Mouse (Mus musculus) stomach, postnatal 0 days (tissue): ENCODE results near the gene Gm5797. TPM values are rescaled to one million over a fixed set of nuclear protein-coding genes. Genes with fewer than 3 reads are reported as not detected.
"Not testable (repeated sequence)": the region's sequence is repeated elsewhere in the genome, so short reads cannot be mapped to it uniquely, and the experiment has no call there.

Source experiments
- ATAC-seq: fragments of 200-750 bp; cut with Nextera tagmentation; 2 replicates; pipeline ENCODE4 v1.8.0; 2017; ENCODE audit not compliant: low FRiP score, low TSS enrichment
- DNase-seq: peaks from one replicate; pipeline ENCODE4 v3.0.0-alpha.2; 2016; ENCODE audit warnings: low spot score
- H3K27ac ChIP-seq: fragments of 300-500 bp; sonication (generic); replicated peaks from 2 replicates; pipeline ENCODE4 v1.5.1; 2014; ENCODE audit warnings: mild to moderate bottlenecking, control low read depth
- H3K27me3 ChIP-seq: fragments of 300-500 bp; sonication (generic); 2 replicates; pipeline ENCODE4 v1.6.1; 2014; ENCODE audit warnings: low read length; ENCODE audit not compliant: control insufficient read depth, insufficient read depth
- H3K36me3 ChIP-seq: fragments of 300-500 bp; sonication (generic); 2 replicates; pipeline ENCODE4 v1.6.1; 2014; ENCODE audit warnings: low read length, mixed read lengths; ENCODE audit not compliant: control insufficient read depth, insufficient read depth
- H3K4me1 ChIP-seq: fragments of 300-500 bp; sonication (generic); replicated peaks from 2 replicates; pipeline ENCODE4 v1.6.1; 2014; ENCODE audit warnings: antibody characterized with exemption; ENCODE audit not compliant: control insufficient read depth, insufficient read depth
- H3K4me2 ChIP-seq: fragments of 300-500 bp; sonication (generic); replicated peaks from 2 replicates; pipeline ENCODE4 v1.6.1; 2014; ENCODE audit warnings: low read depth, mild to moderate bottlenecking, control low read depth, moderate library complexity
- H3K4me3 ChIP-seq: fragments of 300-500 bp; sonication (generic); 2 replicates; pipeline ENCODE4 v1.5.1; 2014; ENCODE audit warnings: low read depth, low read length, control low read depth
- H3K9ac ChIP-seq: fragments of 300-500 bp; sonication (generic); 2 replicates; pipeline ENCODE4 v1.6.1; 2014; ENCODE audit warnings: mild to moderate bottlenecking, low read length, control low read depth, mixed read lengths
- H3K9me3 ChIP-seq: fragments of 300-500 bp; sonication (generic); 2 replicates; pipeline ENCODE4 v1.6.1; 2016; ENCODE audit warnings: low read length; ENCODE audit not compliant: control insufficient read depth
- WGBS: fragments of 180-500 bp; shearing (Covaris S2); extraction: QIAGEN DNeasy Blood & Tissue Kit; methylation state at CpG from one replicate; pipeline ENCODE4 v1.1.7; 2014; 5-methylcytosine and 5-hydroxymethylcytosine counted together
- polyA plus RNA-seq: library from polyadenylated mRNA; unstranded; fragments of >200 nt; fragmentation: Nextera tagmentation; extraction: Ambion mirVana; gene quantifications from 2 replicates; pipeline ENCODE4 v1.2.1, GENCODE M21; 2015

Gene Gm5797
- not detected in 2 replicates for polyA plus RNA-seq

GRCm38 (mm10) chr14:7332295-7332694 lies at the start of gene Gm5797:
TSS of gene Gm5797 (minus strand) at chr14:7332395.
- WGBS = no CpG with 5 or more reads among the region's 1 CpGs

GRCm38 (mm10) chr14:7365034-7365433 lies 32.8 kb upstream of the Gm5797 start, which contains the start of gene Gm8374:
TSS of gene Gm8374 (minus strand) at chr14:7365134.
- H3K4me3 ChIP-seq, H3K27ac ChIP-seq, H3K4me2 ChIP-seq, H3K4me1 ChIP-seq, H3K27me3 ChIP-seq, H3K36me3 ChIP-seq, ATAC-seq, H3K9me3 ChIP-seq, DNase-seq, H3K9ac ChIP-seq: not testable (repeated sequence)
- 79% methylated on average over 3 of the region's 3 CpGs for WGBS

More at GRCm38 (mm10) chr14:7332295-7332694, at the start of gene Gm5797:
- not testable (repeated sequence) for ATAC-seq, H3K4me1 ChIP-seq, H3K27me3 ChIP-seq, H3K9ac ChIP-seq, H3K36me3 ChIP-seq, H3K4me3 ChIP-seq, H3K27ac ChIP-seq, H3K9me3 ChIP-seq, H3K4me2 ChIP-seq, DNase-seq

DNA sequence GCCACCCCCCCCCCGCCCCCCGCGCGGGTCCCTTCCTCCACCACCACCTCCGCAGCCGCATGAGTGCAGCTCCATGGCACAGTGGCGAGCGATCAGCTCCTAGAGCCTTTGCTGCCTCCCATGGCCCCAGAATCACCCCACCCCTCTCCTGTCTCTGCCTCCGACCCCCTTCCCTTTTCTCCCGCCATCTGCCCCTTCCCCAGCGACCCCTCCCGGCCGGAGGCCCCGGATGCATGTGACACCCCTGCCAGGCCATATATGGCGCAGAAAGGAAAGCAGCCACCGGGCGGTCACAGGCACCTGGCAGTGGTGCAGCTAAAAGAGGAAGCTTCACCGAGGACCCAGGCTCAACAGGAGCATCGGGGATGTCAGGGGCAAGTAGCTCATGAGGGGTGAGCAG lies 17.1 kb downstream of the Gm5797 start:
- not testable (repeated sequence) for H3K9me3 ChIP-seq, H3K9ac ChIP-seq, ATAC-seq, H3K27ac ChIP-seq, H3K27me3 ChIP-seq, H3K36me3 ChIP-seq, H3K4me1 ChIP-seq
- Histone ChIP-seq H3K4me2 (peak overlapping the region; percentile 58), H3K4me3 (peak overlapping the region; percentile 35)
- WGBS = 7% methylated on average over 4 of the region's 19 CpGs
- DNase-seq = peak; percentile 21

DNA sequence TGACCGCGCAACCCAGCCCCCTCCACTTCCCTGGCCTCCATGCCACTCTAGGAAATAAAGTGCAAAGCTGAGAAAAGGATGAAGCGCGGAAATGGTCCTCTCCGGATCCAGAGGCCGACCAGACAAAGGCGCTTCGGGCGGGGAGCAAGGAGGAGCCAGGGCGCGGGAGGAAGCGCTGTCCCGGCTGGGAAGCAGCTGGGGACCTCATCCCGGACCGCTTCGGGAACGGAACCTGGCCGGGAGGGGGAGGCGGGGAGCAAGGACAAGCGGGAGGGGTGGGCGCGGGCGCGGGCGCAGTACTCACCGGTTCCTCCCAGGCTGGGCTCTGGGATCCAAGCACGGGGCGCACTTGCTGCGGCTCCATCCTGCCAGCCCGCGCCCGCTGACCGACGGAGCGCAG lies 17.5 kb downstream of the Gm5797 start, which contains the start of gene Gm3739:
Gene Gm3739, minus strand, starts transcription at position 389 of the 400 bp plus-strand sequence.
- not testable (repeated sequence) for H3K4me1 ChIP-seq, DNase-seq, H3K27ac ChIP-seq, ATAC-seq, H3K36me3 ChIP-seq, H3K9ac ChIP-seq, H3K27me3 ChIP-seq, H3K9me3 ChIP-seq
- 0% methylated on average over 6 of the region's 35 CpGs for WGBS
- H3K4me3 ChIP-seq = peak within 1 kb of the TSS; percentile 35
- peak within 1 kb of the TSS; percentile 58 for H3K4me2 ChIP-seq

Other genes starting within 250 kb of the Gm5797 start
- 0.38 and 0.46 TPM in 2 replicates for gene Gm3696, start 231.8 kb downstream of the Gm5797 start, polyA plus RNA-seq
- not detected in 2 replicates for gene Gm6676, start 207.0 kb downstream of the Gm5797 start, polyA plus RNA-seq
- gene Gm3512, start 157.9 kb downstream of the Gm5797 start, polyA plus RNA-seq = 2.2 and 2.9 TPM in 2 replicates
- gene Gm16434, start 137.9 kb downstream of the Gm5797 start, polyA plus RNA-seq = not detected in 2 replicates
- not detected in 2 replicates for gene Gm3727, start 67.7 kb downstream of the Gm5797 start, polyA plus RNA-seq
- 0.22 and 0.33 TPM in 2 replicates for gene Gm3739, start 17.3 kb downstream of the Gm5797 start, polyA plus RNA-seq
- gene Gm8374, start 32.7 kb upstream of the Gm5797 start, polyA plus RNA-seq = not detected in 2 replicates
- gene Gm3755, start 118.5 kb upstream of the Gm5797 start, polyA plus RNA-seq = not detected in 2 replicates
- gene Gm3752, start 151.4 kb upstream of the Gm5797 start, polyA plus RNA-seq = not detected in 2 replicates
- 0.10 and 0.19 TPM in 2 replicates for gene Gm3558, start 236.2 kb upstream of the Gm5797 start, polyA plus RNA-seq